Mouse (Mus musculus): ENCODE measurements around the gene Drg1. TPM values are rescaled to one million over a fixed set of nuclear protein-coding genes. Genes with fewer than 3 reads are reported as not detected.
"Not testable (repeated sequence)": the region's sequence is repeated elsewhere in the genome, so short reads cannot be mapped to it uniquely, and the experiment has no call there.

Gene Drg1
- polyA plus RNA-seq, 1 experiment from 2014 or later, result 226 TPM

DNA sequence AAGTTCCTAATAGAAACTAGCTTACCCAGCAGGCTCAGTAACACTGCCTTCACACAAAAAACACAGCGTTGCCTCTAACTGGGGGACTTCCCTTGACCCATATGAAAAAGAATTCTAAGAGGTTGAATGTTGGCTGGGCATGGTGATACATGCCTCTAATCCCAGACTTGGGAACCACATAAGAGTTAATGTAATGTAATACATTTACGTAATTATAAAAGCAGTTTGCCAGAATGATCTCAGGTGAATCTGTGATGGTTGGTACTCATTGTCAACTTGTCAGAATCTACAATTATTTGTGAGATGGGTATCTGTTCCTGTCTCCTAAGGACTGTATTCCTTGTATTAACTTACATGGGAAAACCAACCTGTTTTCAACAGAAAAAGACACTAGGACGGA is 109.2 kb downstream of the Drg1 start:
- not testable (repeated sequence) for H3K36me3 ChIP-seq; H3K27me3 ChIP-seq; H3K9ac ChIP-seq; H3K27ac ChIP-seq; H3K4me2 ChIP-seq (replicated peaks); H3K4me1 ChIP-seq; H3K4me3 ChIP-seq; ATAC-seq (ENCODE audit: low FRiP score, low read depth)
- WGBS, result 88% methylated on average over 2 of the region's 3 CpGs
- H3K9me3 ChIP-seq, result peaks cover 14% of the 10 kb centered on the region

DNA sequence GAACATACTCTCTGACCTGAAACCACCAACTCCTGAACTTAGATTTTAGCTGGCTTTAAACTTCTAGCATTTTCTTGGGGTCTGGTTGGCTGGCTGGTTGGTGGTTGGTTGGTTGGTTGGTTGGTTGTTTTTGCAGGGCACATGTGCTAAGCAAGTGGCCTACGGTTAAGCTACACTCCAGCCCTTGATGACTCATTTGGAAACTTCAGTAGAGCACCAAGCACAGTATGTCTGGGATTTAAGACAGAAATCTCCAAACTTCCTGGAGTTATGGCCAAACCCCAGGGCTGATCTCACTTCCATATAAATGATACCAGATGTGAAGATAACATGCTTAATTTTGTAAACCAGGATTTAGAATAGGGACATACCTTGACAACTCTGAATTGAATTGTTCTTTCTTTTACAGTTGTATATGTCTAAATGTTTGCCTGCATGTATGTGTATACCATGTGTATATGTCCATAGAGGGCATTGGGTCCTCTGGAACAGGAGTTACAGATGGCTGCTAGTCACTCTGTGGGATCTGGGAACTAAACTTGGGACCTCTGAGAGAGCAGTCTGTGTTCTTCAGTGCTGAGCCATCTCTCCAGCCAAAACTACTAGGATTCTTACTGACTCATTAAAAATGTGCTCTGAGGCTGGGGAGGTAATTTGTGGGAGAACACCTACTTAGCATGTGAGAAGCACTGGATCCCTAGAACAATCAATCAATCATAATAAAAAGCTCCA is 112.4 kb downstream of the Drg1 start:
- not testable (repeated sequence) for H3K27me3 ChIP-seq; H3K4me1 ChIP-seq; H3K27ac ChIP-seq; H3K4me3 ChIP-seq; H3K4me2 ChIP-seq (replicated peaks); H3K9ac ChIP-seq
- H3K36me3 ChIP-seq, result peaks cover 16% of the 10 kb centered on the region
- peaks cover 21% of the 10 kb centered on the region for H3K9me3 ChIP-seq
- 81% methylated on average over 1 of the region's 1 CpGs for WGBS
- ATAC-seq (ENCODE audit: low FRiP score, low read depth), result peak; percentile 57

DNA sequence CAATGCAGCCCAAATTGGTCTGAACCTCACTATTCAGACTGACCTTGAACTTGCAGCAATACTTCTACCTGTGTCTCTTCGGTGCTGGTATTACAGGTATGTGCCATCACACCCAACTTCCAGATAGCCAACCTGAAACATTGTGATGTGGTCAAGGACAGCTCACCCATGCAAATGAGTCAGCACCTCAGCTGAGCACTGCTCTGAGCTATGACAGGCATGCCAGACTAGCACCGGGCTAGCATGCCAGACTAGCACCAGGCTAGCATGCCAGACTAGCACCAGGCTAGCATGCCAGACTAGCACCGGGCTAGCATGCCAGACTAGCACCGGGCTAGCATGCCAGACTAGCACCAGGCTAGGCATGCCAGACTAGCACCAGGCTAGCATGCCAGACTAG is 114.9 kb downstream of the Drg1 start:
- H3K36me3 ChIP-seq, result peaks cover 16% of the 10 kb centered on the region
- 92% methylated on average over 4 of the region's 4 CpGs for WGBS
- H3K4me3 ChIP-seq; H3K9ac ChIP-seq; ATAC-seq (ENCODE audit: low FRiP score, low read depth); H3K27me3 ChIP-seq; H3K4me2 ChIP-seq (replicated peaks); H3K27ac ChIP-seq; H3K4me1 ChIP-seq: not testable (repeated sequence)
- H3K9me3 ChIP-seq, result peaks cover 18% of the 10 kb centered on the region

DNA sequence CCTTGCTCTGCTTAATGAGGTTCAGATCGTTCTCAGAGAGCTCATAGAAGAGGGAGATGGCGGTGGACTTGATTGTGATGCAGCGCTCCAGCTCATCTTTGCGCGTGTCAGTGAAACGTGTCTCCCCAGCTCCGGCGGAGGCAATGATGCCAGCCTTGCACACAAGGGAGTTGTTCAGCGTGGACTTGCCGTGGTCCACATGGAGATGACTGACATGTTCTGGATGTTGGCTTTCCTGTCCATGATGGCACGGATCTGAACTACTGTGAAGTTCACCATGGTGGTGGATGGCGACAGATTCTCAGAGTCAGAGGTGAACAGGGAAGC is 115.6 kb downstream of the Drg1 start:
- H3K9ac ChIP-seq; H3K4me1 ChIP-seq; H3K4me2 ChIP-seq (replicated peaks); H3K27me3 ChIP-seq; H3K27ac ChIP-seq; H3K4me3 ChIP-seq; ATAC-seq (ENCODE audit: low FRiP score, low read depth): not testable (repeated sequence)
- peaks cover 16% of the 10 kb centered on the region for H3K36me3 ChIP-seq
- WGBS, result 96% methylated on average over 12 of the region's 12 CpGs
- H3K9me3 ChIP-seq, result peaks cover 18% of the 10 kb centered on the region

DNA sequence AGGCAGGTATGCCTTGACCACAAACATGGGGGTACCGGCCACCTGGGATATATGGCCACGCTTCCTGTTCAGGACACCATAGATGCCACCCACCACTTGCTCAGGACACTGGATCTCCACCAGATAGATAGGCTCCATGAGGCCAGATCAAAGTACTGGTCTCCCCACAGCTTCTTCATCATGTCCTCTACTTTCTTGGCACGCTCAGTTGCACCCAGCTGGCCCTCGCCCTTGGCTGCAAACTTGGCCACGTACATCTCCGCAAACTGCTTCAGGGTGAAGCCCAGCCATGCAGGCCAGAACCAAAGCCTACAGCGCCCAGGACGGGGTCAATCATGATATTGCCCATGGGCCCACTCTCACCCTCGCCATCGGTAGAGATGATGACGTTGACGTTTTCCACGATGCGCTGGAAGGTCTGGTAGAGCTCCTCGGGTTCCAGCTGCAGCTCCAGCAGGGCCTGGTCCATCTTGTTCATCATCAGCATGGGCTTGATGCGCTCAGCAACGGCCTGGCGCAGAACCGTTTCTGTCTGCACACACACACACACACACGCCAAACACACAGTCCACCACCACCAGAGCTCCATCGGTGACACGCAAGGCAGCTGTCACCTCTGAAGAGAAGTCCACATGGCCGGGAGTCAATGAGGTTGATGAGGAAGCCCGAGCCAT is 116.1 kb downstream of the Drg1 start:
- ATAC-seq (ENCODE audit: low FRiP score, low read depth); H3K27ac ChIP-seq: not testable (repeated sequence)

DNA sequence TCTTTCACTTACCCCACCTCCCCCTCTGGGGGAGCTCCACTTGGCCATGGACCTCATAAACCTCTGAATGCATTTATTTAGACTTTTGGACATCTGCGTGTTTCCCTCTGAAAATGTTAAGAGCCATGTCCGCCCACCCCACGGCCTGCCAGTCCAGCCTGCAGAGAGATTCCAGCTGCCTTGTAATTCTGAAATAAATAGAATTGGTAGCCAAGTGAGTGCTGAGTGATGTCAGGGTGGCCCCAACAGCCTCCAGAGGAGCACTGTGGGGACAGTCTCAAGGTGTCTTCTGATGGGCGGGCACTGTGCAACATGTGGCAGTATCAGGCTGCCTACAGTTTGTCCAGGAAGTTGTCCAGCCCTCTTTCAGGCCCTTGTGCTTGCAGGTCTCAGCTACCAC is 116.7 kb downstream of the Drg1 start:
- WGBS, result 96% methylated on average over 4 of the region's 4 CpGs
- H3K36me3 ChIP-seq, result peaks cover 16% of the 10 kb centered on the region
- not testable (repeated sequence) for H3K9ac ChIP-seq; H3K4me3 ChIP-seq; ATAC-seq (ENCODE audit: low FRiP score, low read depth); H3K27ac ChIP-seq; H3K4me2 ChIP-seq (replicated peaks); H3K27me3 ChIP-seq; H3K4me1 ChIP-seq
- peaks cover 18% of the 10 kb centered on the region for H3K9me3 ChIP-seq

More for the DNA sequence above, 116.1 kb downstream of the Drg1 start:
- 96% methylated on average over 24 of the region's 24 CpGs for WGBS
- H3K9me3 ChIP-seq, result peaks cover 18% of the 10 kb centered on the region
- not testable (repeated sequence) for H3K4me1 ChIP-seq; H3K4me2 ChIP-seq (replicated peaks); H3K9ac ChIP-seq; H3K4me3 ChIP-seq; H3K27me3 ChIP-seq
- H3K36me3 ChIP-seq, result peaks cover 16% of the 10 kb centered on the region

DNA sequence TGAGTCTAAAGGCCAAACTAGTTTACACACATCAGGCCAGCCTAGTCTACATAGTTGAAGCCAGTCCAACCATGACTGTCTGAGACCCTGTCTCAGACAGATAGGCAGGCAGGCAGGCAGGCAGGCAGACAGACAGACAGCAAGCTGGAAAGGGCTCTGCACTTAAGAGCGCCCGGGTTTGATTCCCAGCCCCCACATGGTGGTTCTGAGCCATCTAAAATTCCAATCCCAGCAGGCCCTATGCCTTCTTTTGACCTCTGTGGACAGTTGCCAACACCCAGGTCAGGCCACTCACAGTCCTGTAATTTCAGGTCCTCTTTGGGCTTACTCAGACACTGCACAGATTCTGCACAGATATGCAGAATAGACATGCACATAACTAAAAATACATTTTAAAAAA is 119.4 kb downstream of the Drg1 start:
- Histone ChIP-seq H3K36me3 (peaks cover 11% of the 10 kb centered on the region), H3K9me3 (peaks cover 15% of the 10 kb centered on the region)
- ATAC-seq (ENCODE audit: low FRiP score, low read depth); H3K4me3 ChIP-seq; H3K4me2 ChIP-seq (replicated peaks); H3K27ac ChIP-seq; H3K9ac ChIP-seq; H3K4me1 ChIP-seq; H3K27me3 ChIP-seq: not testable (repeated sequence)
- WGBS, result 90% methylated on average over 2 of the region's 2 CpGs

DNA sequence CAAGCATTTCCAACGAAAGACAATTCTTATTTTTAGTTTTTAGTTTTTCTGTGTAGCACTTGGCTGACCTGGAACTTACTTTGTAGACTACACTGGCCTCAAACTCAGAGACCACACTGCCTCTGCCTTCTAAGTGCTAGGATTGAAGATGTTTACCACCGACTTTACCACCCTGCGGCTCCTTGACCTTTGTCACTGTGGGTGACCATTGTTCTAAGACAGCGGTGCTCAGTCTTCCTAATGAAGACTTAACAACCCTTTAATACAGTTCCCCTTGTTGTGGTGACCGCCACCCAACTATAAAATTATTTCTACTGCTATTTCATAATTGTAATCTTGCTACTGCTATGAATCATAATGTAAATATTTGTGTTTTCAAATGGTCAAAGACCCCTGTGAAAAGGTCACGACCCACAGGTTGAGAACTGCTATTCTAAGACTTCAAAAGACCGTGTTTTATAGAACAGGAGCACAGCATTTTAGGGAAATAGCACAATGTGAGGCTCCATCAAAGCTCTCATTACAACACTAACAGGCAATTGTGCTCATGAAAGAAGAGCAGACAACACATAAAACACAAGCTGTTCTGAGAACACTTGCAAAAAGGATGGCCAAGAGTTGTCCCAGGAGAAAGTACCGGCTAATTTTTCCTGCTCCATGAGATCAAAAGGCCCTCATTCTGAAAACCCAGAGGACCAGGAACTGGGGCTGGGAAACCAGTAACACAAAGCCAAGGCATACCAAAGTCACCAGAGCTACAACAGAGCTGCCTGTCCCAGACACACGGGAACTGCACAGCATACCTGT is 120.7 kb downstream of the Drg1 start:
- not testable (repeated sequence) for H3K27me3 ChIP-seq; H3K4me3 ChIP-seq; ATAC-seq (ENCODE audit: low FRiP score, low read depth); H3K36me3 ChIP-seq; H3K9ac ChIP-seq; H3K4me1 ChIP-seq; H3K4me2 ChIP-seq (replicated peaks); H3K27ac ChIP-seq
- WGBS, result 70% methylated on average over 9 of the region's 9 CpGs
- H3K9me3 ChIP-seq, result peaks cover 14% of the 10 kb centered on the region

DNA sequence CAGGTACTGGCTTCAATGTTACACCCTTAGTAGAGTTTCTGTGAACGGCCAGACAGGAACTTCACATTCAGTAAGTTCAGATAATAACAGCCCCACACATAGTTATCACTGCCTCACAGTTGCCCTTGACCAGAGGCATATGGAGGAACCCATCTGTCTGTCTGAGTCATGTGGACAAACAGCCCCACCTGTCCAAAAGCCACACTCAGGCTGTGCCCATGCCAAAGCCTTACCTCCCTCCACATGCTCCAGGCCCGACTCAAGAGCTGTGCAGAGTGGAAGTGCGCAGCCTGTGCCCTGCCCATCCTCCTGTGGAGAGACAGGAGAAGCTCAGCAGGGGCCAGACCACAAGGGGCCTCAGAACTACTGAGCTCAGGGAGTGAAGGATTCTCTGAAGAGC is 122.2 kb downstream of the Drg1 start:
- H3K36me3 ChIP-seq; H3K4me2 ChIP-seq (replicated peaks); H3K9me3 ChIP-seq; H3K4me1 ChIP-seq; H3K27ac ChIP-seq; H3K4me3 ChIP-seq; H3K27me3 ChIP-seq; ATAC-seq (ENCODE audit: low FRiP score, low read depth); H3K9ac ChIP-seq: not testable (repeated sequence)
- WGBS, result 83% methylated on average over 3 of the region's 3 CpGs

DNA sequence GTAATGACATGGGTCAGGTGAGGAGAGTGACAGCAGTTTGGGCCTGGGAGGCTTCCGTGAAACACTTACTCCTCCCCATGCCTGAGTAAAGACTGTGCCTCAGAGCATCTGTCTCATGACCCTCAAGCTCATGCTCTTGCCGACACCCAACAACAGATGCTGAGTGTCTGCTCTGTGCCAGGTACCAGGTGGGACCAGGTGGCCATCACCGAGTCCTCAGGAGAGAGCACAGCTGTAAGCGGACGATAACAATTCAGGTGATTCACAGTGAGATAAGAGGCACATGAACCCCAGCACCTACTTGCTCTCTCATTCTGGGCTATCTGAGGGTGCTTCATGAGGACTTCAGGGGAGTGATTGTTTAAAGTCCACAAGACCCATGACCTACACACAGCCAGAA is 123.8 kb downstream of the Drg1 start:
- H3K9ac ChIP-seq; H3K4me3 ChIP-seq; H3K27me3 ChIP-seq; H3K27ac ChIP-seq; H3K36me3 ChIP-seq; H3K4me2 ChIP-seq (replicated peaks); H3K4me1 ChIP-seq: not testable (repeated sequence)
- peaks cover 17% of the 10 kb centered on the region for H3K9me3 ChIP-seq
- WGBS, result 86% methylated on average over 4 of the region's 5 CpGs
- ATAC-seq (ENCODE audit: low FRiP score, low read depth), result peak; percentile 62

DNA sequence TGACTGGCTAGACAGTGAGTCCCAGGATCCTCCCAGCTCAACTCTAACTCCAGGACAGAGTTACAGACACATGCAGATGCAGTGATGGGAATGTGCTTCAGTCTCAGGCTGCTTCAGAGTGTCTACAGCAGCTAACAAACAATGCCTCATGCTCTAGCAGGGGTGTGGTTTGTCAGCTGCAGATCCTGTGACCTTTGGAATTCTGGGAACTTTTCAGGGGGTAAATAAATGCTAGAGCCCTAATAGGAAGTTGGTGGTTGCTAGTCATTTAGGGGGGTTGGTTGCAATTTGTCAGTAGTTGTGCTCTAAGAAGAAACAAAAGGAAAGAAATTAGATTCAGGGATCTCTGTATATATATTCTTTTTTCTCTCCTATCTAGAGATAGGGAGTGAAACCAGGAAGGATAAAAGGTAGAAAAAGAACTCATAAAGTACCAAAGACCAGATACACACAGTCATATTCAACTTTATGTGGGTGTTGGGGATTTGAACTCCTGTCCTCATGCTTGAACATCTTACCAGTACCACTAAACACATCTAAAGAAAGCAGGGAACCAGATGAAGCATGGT is 125.2 kb downstream of the Drg1 start:
- H3K4me3 ChIP-seq; H3K4me1 ChIP-seq; H3K27ac ChIP-seq; ATAC-seq (ENCODE audit: low FRiP score, low read depth); H3K4me2 ChIP-seq (replicated peaks); H3K36me3 ChIP-seq; H3K9ac ChIP-seq; H3K27me3 ChIP-seq: not testable (repeated sequence)
- H3K9me3 ChIP-seq, result peaks cover 21% of the 10 kb centered on the region

DNA sequence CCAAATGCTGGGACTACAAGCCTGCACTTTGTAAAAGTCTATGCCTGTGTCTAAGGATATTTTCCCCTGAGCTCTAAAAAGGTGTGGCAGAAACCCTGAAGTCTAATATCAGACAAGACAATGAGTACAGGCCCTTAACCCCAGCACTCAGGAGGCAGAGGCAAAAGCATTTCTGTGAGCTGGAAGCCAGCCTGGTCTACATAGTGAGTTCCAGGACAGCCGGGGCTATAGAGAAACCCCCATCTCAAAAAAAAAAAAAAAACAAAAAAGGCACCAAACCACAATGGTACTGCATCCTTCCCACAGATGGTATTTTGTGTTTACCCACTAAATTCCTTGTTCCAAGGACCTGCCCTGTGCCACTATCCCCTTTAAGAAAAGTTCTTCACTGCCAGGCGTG is 127.9 kb downstream of the Drg1 start:
- not testable (repeated sequence) for H3K27me3 ChIP-seq, H3K27ac ChIP-seq
- 85% methylated on average over 2 of the region's 2 CpGs for WGBS

More for the DNA sequence above, 127.9 kb downstream of the Drg1 start:
- not testable (repeated sequence) for ATAC-seq (ENCODE audit: low FRiP score, low read depth); H3K4me1 ChIP-seq; H3K4me3 ChIP-seq; H3K4me2 ChIP-seq (replicated peaks); H3K36me3 ChIP-seq; H3K9ac ChIP-seq
- H3K9me3 ChIP-seq, result peaks cover 23% of the 10 kb centered on the region

Measured in limb, embryonic 13.5 days (tissue).